Mouse (Mus musculus) CH12.LX (cell line): ENCODE results near the gene Ttc9b.

Experiments used
- CHD1 ChIP-seq: IDR thresholded peaks from 2 replicates; pipeline ENCODE4 v1.6.1; 2012; ENCODE audit warnings: low read depth, low read length, improper control_type of control experiment, inconsistent platforms
- CTCF ChIP-seq, 2 experiments: IDR thresholded peaks in 1 of 2; conservative IDR thresholded peaks in 1 of 2; 2 replicates each; pipeline ENCODE4 v1.5.1; 2011 to 2012; ENCODE audit warnings: low read depth in 2 of 2, low read length in 2 of 2, improper control_type of control experiment in 1 of 2, inconsistent platforms in 1 of 2, mild to moderate bottlenecking in 1 of 2, moderate library complexity in 1 of 2
- EP300 ChIP-seq: IDR thresholded peaks from 2 replicates; pipeline ENCODE4 v1.6.1; 2011; ENCODE audit warnings: low read length, improper control_type of control experiment
- JUND ChIP-seq: conservative IDR thresholded peaks from 2 replicates; pipeline ENCODE4 v1.6.1; 2011; ENCODE audit warnings: low read depth, low read length, improper control_type of control experiment
- MAZ ChIP-seq: IDR thresholded peaks from 2 replicates; pipeline ENCODE4 v1.6.1; 2012; ENCODE audit warnings: low read depth, mild to moderate bottlenecking, inconsistent platforms, low read length, improper control_type of control experiment, moderate library complexity
- POLR2A ChIP-seq: IDR thresholded peaks from 2 replicates; pipeline ENCODE4 v1.6.1; 2011; ENCODE audit warnings: low read depth, mild to moderate bottlenecking, improper control_type of control experiment, low read length
- POLR2AphosphoS2 ChIP-seq: IDR thresholded peaks from 2 replicates; pipeline ENCODE4 v1.6.1; 2011; ENCODE audit warnings: low read depth, low read length, improper control_type of control experiment
- USF2 ChIP-seq: conservative IDR thresholded peaks from 2 replicates; pipeline ENCODE4 v1.6.1; 2011; ENCODE audit warnings: low read depth, low read length, improper control_type of control experiment
- ZC3H11A ChIP-seq: IDR thresholded peaks from 2 replicates; pipeline ENCODE4 v1.6.1; 2012; ENCODE audit warnings: low read depth, mild to moderate bottlenecking, inconsistent platforms, low read length, improper control_type of control experiment

DNA sequence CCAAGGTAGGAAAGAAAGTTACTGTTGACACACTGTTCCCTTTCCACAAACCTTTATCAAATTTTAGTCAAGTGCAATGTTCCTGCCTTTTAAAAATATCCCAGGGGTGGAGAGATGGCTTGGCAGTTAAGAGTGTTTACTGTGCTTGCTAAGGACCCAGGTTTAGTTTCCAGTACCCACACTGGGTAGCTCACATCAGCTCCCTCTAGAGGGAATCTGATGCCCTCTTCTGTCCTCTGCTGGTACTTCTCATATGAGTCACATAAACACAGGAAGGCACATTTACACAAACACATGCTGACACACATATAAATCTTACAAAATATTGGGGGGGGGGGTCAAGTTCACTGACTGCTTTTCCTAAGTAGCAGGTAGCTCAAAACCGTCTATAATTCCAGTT, 9.2 kb upstream of the Ttc9b start:
- peak in 1 of 2 experiments; percentile 39; a peak in 2 of 4 replicates for TF ChIP-seq CTCF (conservative IDR thresholded peaks at IDR 0.05 in 1 of 2, IDR thresholded peaks at IDR 0.05 in 1 of 2; ENCODE audit: low read depth in 2 of 2, low read length in 2 of 2)
- TF ChIP-seq JUND, result no peak
- TF ChIP-seq CHD1, result no peak
- TF ChIP-seq EP300, result no peak
- TF ChIP-seq POLR2A, result no peak
- no peak for TF ChIP-seq MAZ
- TF ChIP-seq USF2, result no peak
- TF ChIP-seq POLR2AphosphoS2, result no peak
- no peak for TF ChIP-seq ZC3H11A
